Mouse (Mus musculus) lung, adult 18-20 months (tissue): ENCODE data around the gene Adamts17.

ENCODE experiments used
- DNase-seq, 2 experiments: peaks; one replicate each; pipeline ENCODE4 v3.0.0; 2022; ENCODE audit warnings: mixed read lengths in 2 of 2

The Adamts17 gene

GRCm38 (mm10) chr7:67036502-67037485, 197.3 kb downstream of the Adamts17 start:
- no peak for DNase-seq

- DNase-seq: no peak
Observed at GRCm38 (mm10) chr7:67037726-67038520, 198.4 kb downstream of the Adamts17 start.

GRCm38 (mm10) chr7:67039143-67039542, 199.6 kb downstream of the Adamts17 start:
- DNase-seq: no peak

- no peak for DNase-seq
Observed at GRCm38 (mm10) chr7:67039861-67040260, 200.3 kb downstream of the Adamts17 start.

- DNase-seq: no peak
Observed at GRCm38 (mm10) chr7:67041685-67042084, 202.2 kb downstream of the Adamts17 start.

- DNase-seq: no peak
Observed at GRCm38 (mm10) chr7:67044121-67044817, 204.7 kb downstream of the Adamts17 start.

GRCm38 (mm10) chr7:67045202-67045601, 205.7 kb downstream of the Adamts17 start:
- no peak for DNase-seq

GRCm38 (mm10) chr7:67049206-67049605, 209.7 kb downstream of the Adamts17 start:
- DNase-seq: no peak

- no peak for DNase-seq
Observed at GRCm38 (mm10) chr7:67050424-67050823, 210.9 kb downstream of the Adamts17 start.

GRCm38 (mm10) chr7:67051089-67051718, 211.7 kb downstream of the Adamts17 start:
- no peak for DNase-seq

GRCm38 (mm10) chr7:67054876-67055275, 215.3 kb downstream of the Adamts17 start:
- DNase-seq: no peak

GRCm38 (mm10) chr7:67055510-67055909, 216.0 kb downstream of the Adamts17 start:
- DNase-seq: no peak

- DNase-seq: peak in 1 of 2 experiments; percentile 14
Observed at GRCm38 (mm10) chr7:67061756-67062155, 222.2 kb downstream of the Adamts17 start.

- no peak for DNase-seq
Observed at GRCm38 (mm10) chr7:67062571-67062970, 223.0 kb downstream of the Adamts17 start.

- peak; percentile 12 to 14 for DNase-seq
Observed at GRCm38 (mm10) chr7:67064627-67065305, 225.2 kb downstream of the Adamts17 start.

- DNase-seq: no peak
Observed at GRCm38 (mm10) chr7:67065631-67066030, 226.1 kb downstream of the Adamts17 start.

GRCm38 (mm10) chr7:67072015-67072685, 232.6 kb downstream of the Adamts17 start:
- DNase-seq: no peak

- DNase-seq: no peak
Observed at GRCm38 (mm10) chr7:67082751-67083150, 243.2 kb downstream of the Adamts17 start.

GRCm38 (mm10) chr7:67087759-67088158, 248.2 kb downstream of the Adamts17 start:
- DNase-seq: no peak

GRCm38 (mm10) chr7:67097096-67097495, 257.6 kb downstream of the Adamts17 start:
- DNase-seq: no peak

GRCm38 (mm10) chr7:67101418-67101973, 262.0 kb downstream of the Adamts17 start:
- DNase-seq: no peak
